Mouse (Mus musculus): ENCODE measurements at regions not wholly inside any gene's neighbourhood (a gene's known extent, or its start where the extent isn't known, plus 50 kb on each side); places are given as distances from the start of the nearest gene placed in this dataset.

DNA sequence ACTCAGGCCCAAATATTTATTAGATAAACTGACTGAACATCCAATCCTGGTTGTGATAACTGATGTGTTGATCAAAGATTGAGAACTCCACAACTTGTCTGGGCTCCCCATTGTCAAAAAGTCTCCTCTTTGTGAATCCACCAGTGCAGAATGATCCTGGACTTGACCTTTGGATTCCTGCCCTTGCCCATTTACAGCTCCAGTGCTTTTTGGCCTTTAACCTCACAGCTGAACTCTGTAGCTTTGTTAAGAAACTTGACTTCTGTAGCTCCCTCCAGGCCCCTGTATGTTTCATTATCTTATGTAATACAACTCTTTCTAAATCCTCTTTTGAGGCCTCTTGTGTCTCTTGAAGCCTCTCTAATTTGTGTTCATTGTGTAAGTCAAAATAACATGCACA lies 1873.5 kb downstream of the Pcdh9 start:
- DNase-seq = peak; percentile 33

DNA sequence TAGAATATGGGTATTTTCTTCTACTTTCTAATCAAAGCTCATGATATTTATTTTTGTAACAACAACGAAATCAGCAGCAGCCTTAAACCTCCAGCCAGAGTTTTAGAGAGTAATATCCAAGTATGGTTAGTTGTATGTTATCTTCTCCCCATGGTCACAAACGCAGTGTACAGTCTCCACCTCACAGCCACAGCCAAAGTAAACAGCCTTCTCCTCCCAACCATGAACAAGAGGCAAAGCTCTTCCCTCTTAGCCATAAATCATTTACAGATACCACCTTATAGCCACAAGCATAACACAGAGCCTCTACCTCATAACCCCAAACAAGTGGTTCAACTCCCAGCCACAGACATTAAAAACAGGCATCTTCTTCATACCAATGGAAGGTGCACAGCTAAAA lies 1899.2 kb downstream of the Pcdh9 start:
- DNase-seq = peak; percentile 24

Data from kidney, adult 11 months (tissue).